ENCODE assay signal across 25 mouse cellular contexts in the genomic region with DNA sequence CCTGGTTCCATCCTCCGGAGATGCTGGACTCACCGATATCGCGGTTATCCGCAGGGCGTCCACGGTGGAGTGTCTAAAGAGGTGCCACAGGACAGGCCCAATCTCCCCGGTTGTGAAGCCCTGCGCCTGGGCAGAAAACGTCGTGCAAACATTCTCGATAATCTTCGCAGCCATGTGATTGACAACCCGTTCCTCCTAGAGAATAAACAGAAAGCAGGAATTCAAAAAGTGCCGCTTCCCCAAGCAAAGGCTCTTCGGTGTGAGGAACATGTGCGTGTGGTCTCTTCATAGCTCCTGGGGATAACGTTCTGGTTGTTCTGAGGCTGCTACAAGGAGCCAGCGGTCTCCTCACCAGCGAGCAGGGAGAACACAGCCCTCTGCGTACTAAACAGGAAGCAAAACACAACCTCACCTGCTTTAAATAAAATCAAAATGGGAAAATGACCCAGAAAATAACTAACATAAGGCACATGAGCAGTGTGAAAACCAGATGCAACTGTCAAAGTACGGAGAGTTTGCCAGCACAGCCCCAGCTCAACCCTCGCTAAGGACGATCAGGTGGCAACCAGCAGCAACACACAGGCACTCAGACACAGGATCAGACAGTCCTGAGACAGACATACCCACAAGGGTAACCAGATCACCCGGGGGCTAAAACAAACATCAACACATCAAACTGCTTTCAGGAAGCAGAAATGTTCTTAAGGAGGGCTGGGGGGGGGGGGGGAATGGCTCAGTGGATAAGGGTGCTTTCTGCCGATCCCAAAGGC.
DNase-seq lines count a peak whose midpoint lies in the region; ATAC-seq and TF ChIP-seq lines count a peak whose summit lies in the region.
"Had no signal": no experiment of that assay in that cellular context is flagged by ENCODE, and none has a peak within 500 bp of the region (broad histone marks: within the 10 kb centered on the region; RNA-seq: fewer than 3 reads in every experiment).

No protein-coding gene starts in this region.

- 94% methylated on average over 26 of the region's 26 CpGs for WGBS in forebrain, embryonic 11.5 days
- WGBS in forebrain, postnatal 0 days: 96% methylated on average over 26 of the region's 26 CpGs
- 88% methylated on average over 26 of the region's 26 CpGs for WGBS in heart, embryonic 10.5 days
- WGBS in heart, embryonic 12.5 days: 89% methylated on average over 26 of the region's 26 CpGs
- 94% methylated on average over 26 of the region's 26 CpGs for WGBS in midbrain, embryonic 11.5 days
- WGBS in midbrain, embryonic 14.5 days: 95% methylated on average over 26 of the region's 26 CpGs

- H3K4me1 ChIP-seq in forebrain, embryonic 11.5 days (replicated peaks; ENCODE audit: control insufficient read depth, insufficient read depth, low read length): no peaks in the 10 kb centered on the region
- H3K4me1 ChIP-seq in forebrain, postnatal 0 days (ENCODE audit: insufficient read depth): no peaks in the 10 kb centered on the region
- no peaks in the 10 kb centered on the region for H3K4me1 ChIP-seq in heart, embryonic 10.5 days
- no peaks in the 10 kb centered on the region for H3K4me1 ChIP-seq in heart, embryonic 12.5 days (replicated peaks)
- H3K4me1 ChIP-seq in midbrain, embryonic 11.5 days (ENCODE audit: control insufficient read depth, insufficient read depth, low read length): no peaks in the 10 kb centered on the region
- H3K4me1 ChIP-seq in midbrain, embryonic 14.5 days (ENCODE audit: control insufficient read depth, insufficient read depth, low read length): no peaks in the 10 kb centered on the region
- H3K4me1 ChIP-seq: embryonic facial prominence, embryonic 10.5 days; embryonic facial prominence, embryonic 12.5 days; forebrain, embryonic 12.5 days had no signal

- peaks cover 8% of the 10 kb centered on the region; the same call in 1 of the 2 replicates for H3K9me3 ChIP-seq in forebrain, embryonic 11.5 days (ENCODE audit: control insufficient read depth, low read length)
- H3K9me3 ChIP-seq in forebrain, postnatal 0 days (ENCODE audit: low read length): 0 out of 2 replicates have a peak, but pooled peaks cover 9% of the 10 kb centered on the region
- H3K9me3 ChIP-seq in heart, embryonic 10.5 days: peaks cover 22% of the 10 kb centered on the region
- H3K9me3 ChIP-seq in heart, embryonic 12.5 days (replicated peaks): peaks cover 53% of the 10 kb centered on the region
- peaks cover 11% of the 10 kb centered on the region; the same call in 1 of the 2 replicates for H3K9me3 ChIP-seq in midbrain, embryonic 11.5 days (ENCODE audit: control insufficient read depth, low read length)
- H3K9me3 ChIP-seq in midbrain, embryonic 14.5 days (ENCODE audit: control insufficient read depth, low read length): peaks cover 13% of the 10 kb centered on the region

- H3K4me3 ChIP-seq in forebrain, embryonic 11.5 days (ENCODE audit: low read depth, low read length): no peak overlapping the region
- H3K4me3 ChIP-seq in forebrain, postnatal 0 days (ENCODE audit: low read depth, low read length): no peak overlapping the region
- H3K4me3 ChIP-seq in heart, embryonic 10.5 days: no peak overlapping the region
- no peak overlapping the region for H3K4me3 ChIP-seq in heart, embryonic 12.5 days
- no peak overlapping the region for H3K4me3 ChIP-seq in midbrain, embryonic 11.5 days (ENCODE audit: low read depth, low read length)
- no peak overlapping the region for H3K4me3 ChIP-seq in midbrain, embryonic 14.5 days (replicated peaks; ENCODE audit: low read depth, low read length)
- H3K4me3 ChIP-seq: embryonic facial prominence, embryonic 10.5 days; embryonic facial prominence, embryonic 12.5 days; forebrain, embryonic 12.5 days had no signal

- no peak overlapping the region for H3K4me2 ChIP-seq in forebrain, embryonic 11.5 days (ENCODE audit: low read depth, low read length, severe bottlenecking)
- H3K4me2 ChIP-seq in forebrain, postnatal 0 days (ENCODE audit: low read depth): no peak overlapping the region
- H3K4me2 ChIP-seq in heart, embryonic 12.5 days: no peak overlapping the region
- H3K4me2 ChIP-seq in midbrain, embryonic 11.5 days: no peak overlapping the region
- H3K4me2 ChIP-seq in midbrain, embryonic 14.5 days (ENCODE audit: low read length): no peak overlapping the region
- H3K4me2 ChIP-seq: embryonic facial prominence, embryonic 12.5 days; forebrain, embryonic 12.5 days had no signal

- H3K9ac ChIP-seq in forebrain, embryonic 11.5 days (ENCODE audit: low read length): no peak overlapping the region
- H3K9ac ChIP-seq in forebrain, postnatal 0 days: no peak overlapping the region
- no peak overlapping the region for H3K9ac ChIP-seq in heart, embryonic 12.5 days
- H3K9ac ChIP-seq in midbrain, embryonic 11.5 days (ENCODE audit: low read length): no peak overlapping the region
- no peak overlapping the region for H3K9ac ChIP-seq in midbrain, embryonic 14.5 days (replicated peaks; ENCODE audit: low read length)
- H3K9ac ChIP-seq: embryonic facial prominence, embryonic 12.5 days; forebrain, embryonic 12.5 days had no signal

- H3K27me3 ChIP-seq in forebrain, embryonic 11.5 days (ENCODE audit: control insufficient read depth, insufficient read depth, low read length): no peaks in the 10 kb centered on the region
- H3K27me3 ChIP-seq in forebrain, postnatal 0 days (ENCODE audit: insufficient read depth, low read length): no peaks in the 10 kb centered on the region
- H3K27me3 ChIP-seq in heart, embryonic 10.5 days (ENCODE audit: insufficient read depth, poor library complexity, severe bottlenecking): no peaks in the 10 kb centered on the region
- no peaks in the 10 kb centered on the region for H3K27me3 ChIP-seq in heart, embryonic 12.5 days (replicated peaks)
- no peaks in the 10 kb centered on the region for H3K27me3 ChIP-seq in midbrain, embryonic 11.5 days (ENCODE audit: control insufficient read depth, insufficient read depth, low read length)
- H3K27me3 ChIP-seq in midbrain, embryonic 14.5 days (ENCODE audit: control insufficient read depth, insufficient read depth, low read length): no peaks in the 10 kb centered on the region
- H3K27me3 ChIP-seq: CH12.LX; embryonic facial prominence, embryonic 12.5 days; forebrain, embryonic 12.5 days; Patski had no signal

- no peak overlapping the region for H3K27ac ChIP-seq in forebrain, embryonic 11.5 days (ENCODE audit: low read depth, low read length)
- no peak overlapping the region for H3K27ac ChIP-seq in forebrain, postnatal 0 days (ENCODE audit: low read depth, low read length)
- no peak overlapping the region for H3K27ac ChIP-seq in heart, embryonic 10.5 days
- no peak overlapping the region for H3K27ac ChIP-seq in heart, embryonic 12.5 days (ENCODE audit: poor library complexity, severe bottlenecking)
- no peak overlapping the region for H3K27ac ChIP-seq in midbrain, embryonic 11.5 days (ENCODE audit: low read depth, low read length)
- H3K27ac ChIP-seq in midbrain, embryonic 14.5 days (replicated peaks; ENCODE audit: low read depth, low read length): no peak overlapping the region
- H3K27ac ChIP-seq: embryonic facial prominence, embryonic 10.5 days; embryonic facial prominence, embryonic 12.5 days; forebrain, embryonic 12.5 days had no signal

- no peak for TF ChIP-seq CTCF in forebrain, postnatal 0 days (IDR thresholded peaks at IDR 0.05; ENCODE audit: low read depth)

- DNase-seq in forebrain, embryonic 11.5 days (ENCODE audit: low spot score): peak; percentile 38
- no peak for DNase-seq in forebrain, postnatal 0 days
- DNase-seq in heart, embryonic 10.5 days (ENCODE audit: low spot score): peak; percentile 72
- peak; percentile 70 for DNase-seq in midbrain, embryonic 11.5 days (ENCODE audit: low spot score, missing footprints)
- DNase-seq in midbrain, embryonic 14.5 days: no peak
- DNase-seq: adrenal gland, adult 8-10 months; adrenal gland, postnatal 14 days; adrenal gland, postnatal 36 days; B cell, adult 2 months; cerebellum, adult 11-12 months; cerebellum, adult 2 months; cerebellum, adult 9-10 months; cerebellum, postnatal 10 days; cerebellum, postnatal 25 days had no signal

- no peak for ATAC-seq in forebrain, embryonic 11.5 days (replicated peaks; ENCODE audit: low FRiP score)
- ATAC-seq in forebrain, postnatal 0 days: no peak
- no peak for ATAC-seq in heart, embryonic 12.5 days (ENCODE audit: insufficient number of reproducible peaks, low FRiP score)
- no peak for ATAC-seq in midbrain, embryonic 11.5 days (ENCODE audit: low FRiP score)
- no peak for ATAC-seq in midbrain, embryonic 14.5 days (ENCODE audit: low FRiP score, low TSS enrichment)
- ATAC-seq: activated CD4-positive, CD25-positive, alpha-beta regulatory T cell, adult 4 months; CD4-positive, CD25-positive, alpha-beta regulatory T cell, adult 4 months; forebrain, embryonic 14.5 days; forebrain, embryonic 16.5 days; Patski had no signal

- no peaks in the 10 kb centered on the region for H3K36me3 ChIP-seq in forebrain, embryonic 11.5 days (ENCODE audit: control insufficient read depth, insufficient read depth, low read length)
- H3K36me3 ChIP-seq in forebrain, postnatal 0 days (ENCODE audit: insufficient read depth): 0 out of 2 replicates have a peak, but pooled peaks cover 2% of the 10 kb centered on the region
- H3K36me3 ChIP-seq in heart, embryonic 10.5 days: peaks cover 15% of the 10 kb centered on the region
- peaks cover 24% of the 10 kb centered on the region for H3K36me3 ChIP-seq in heart, embryonic 12.5 days
- peaks cover 2% of the 10 kb centered on the region; the same call in 1 of the 2 replicates for H3K36me3 ChIP-seq in midbrain, embryonic 11.5 days (ENCODE audit: control insufficient read depth, insufficient read depth, low read length)
- no peaks in the 10 kb centered on the region for H3K36me3 ChIP-seq in midbrain, embryonic 14.5 days (ENCODE audit: control insufficient read depth, insufficient read depth, low read length)
- H3K36me3 ChIP-seq: G1E had no signal

Comparison
In these comparisons a context has a peak if more than half of its experiments do, and no peak if none do; other contexts are left out.
1. DNase-seq: peak in forebrain, embryonic 11.5 days (single experiment), heart, embryonic 10.5 days (single experiment) and midbrain, embryonic 11.5 days (single experiment); none in forebrain, postnatal 0 days (single experiment) and midbrain, embryonic 14.5 days (single experiment).